In the genomic region with DNA sequence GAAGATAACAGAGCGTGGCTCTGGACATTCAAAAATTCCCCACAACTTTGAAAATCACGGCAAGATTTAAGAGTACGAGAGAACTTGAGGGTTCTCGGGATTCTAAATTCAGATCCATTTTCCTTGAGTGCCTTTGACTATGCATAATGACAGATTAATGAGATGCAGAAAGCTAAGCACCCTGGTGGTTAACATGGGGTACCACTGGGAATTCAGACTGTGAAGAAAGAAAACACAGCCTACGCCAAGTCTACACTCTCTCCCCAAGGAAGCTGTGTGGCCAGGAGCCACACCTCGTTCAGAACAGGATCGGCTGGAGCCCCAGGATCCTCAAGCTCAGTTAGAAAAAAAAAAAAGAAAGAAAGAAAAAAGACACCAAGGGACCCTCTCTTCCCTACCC, we compare ENCODE assay signal across 19 mouse cellular contexts. TPM values are rescaled to one million over a fixed set of nuclear protein-coding genes. Genes with fewer than 3 reads are reported as not detected.
A peak's percentile ranks its signal among the peaks of the same experiment; 100 is the strongest.
DNase-seq lines count a peak whose midpoint lies in the region; ATAC-seq and TF ChIP-seq lines count a peak whose summit lies in the region.
"Had no signal": no experiment of that assay in that cellular context is flagged by ENCODE, and none has a peak within 500 bp of the region (broad histone marks: within the 10 kb centered on the region; RNA-seq: fewer than 3 reads in every experiment).

No protein-coding gene starts in this region.

- TF ChIP-seq CTCF in hindbrain, postnatal 0 days (IDR thresholded peaks at IDR 0.05; ENCODE audit: low read depth), result peak; percentile 37
- TF ChIP-seq CTCF in midbrain, postnatal 0 days (IDR thresholded peaks at IDR 0.05), result peak; percentile 22
- TF ChIP-seq CTCF in stomach, postnatal 0 days (IDR thresholded peaks at IDR 0.05; ENCODE audit: low read depth), result peak; percentile 37

- no peaks in the 10 kb centered on the region for H3K36me3 ChIP-seq in hindbrain, postnatal 0 days (ENCODE audit: insufficient read depth, low read length)
- H3K36me3 ChIP-seq in hindbrain, embryonic 10.5 days, result peaks cover 32% of the 10 kb centered on the region
- H3K36me3 ChIP-seq in midbrain, postnatal 0 days (ENCODE audit: insufficient read depth, low read length), result no peaks in the 10 kb centered on the region
- peaks cover 8% of the 10 kb centered on the region; the same call in 1 of the 2 replicates for H3K36me3 ChIP-seq in midbrain, embryonic 11.5 days (ENCODE audit: control insufficient read depth, insufficient read depth, low read length)
- H3K36me3 ChIP-seq in stomach, postnatal 0 days (ENCODE audit: control insufficient read depth, insufficient read depth, low read length), result no peaks in the 10 kb centered on the region
- H3K36me3 ChIP-seq: hindbrain, embryonic 15.5 days had no signal

- H3K9ac ChIP-seq in hindbrain, postnatal 0 days (replicated peaks; ENCODE audit: low read length), result no peak overlapping the region
- H3K9ac ChIP-seq in midbrain, postnatal 0 days (replicated peaks; ENCODE audit: low read length, poor library complexity, severe bottlenecking), result no peak overlapping the region
- no peak overlapping the region for H3K9ac ChIP-seq in midbrain, embryonic 11.5 days (ENCODE audit: low read length)
- no peak overlapping the region for H3K9ac ChIP-seq in stomach, postnatal 0 days (ENCODE audit: low read length)
- H3K9ac ChIP-seq: embryonic facial prominence, embryonic 12.5 days; heart, embryonic 12.5 days; hindbrain, embryonic 15.5 days had no signal

- ATAC-seq in hindbrain, postnatal 0 days, result no peak
- ATAC-seq in midbrain, postnatal 0 days (ENCODE audit: low FRiP score), result no peak
- no peak for ATAC-seq in midbrain, embryonic 11.5 days (ENCODE audit: low FRiP score)
- ATAC-seq in stomach, postnatal 0 days (ENCODE audit: low FRiP score, low TSS enrichment), result no peak
- ATAC-seq: forebrain, embryonic 14.5 days had no signal

- DNase-seq in hindbrain, postnatal 0 days (ENCODE audit: low spot score), result no peak
- DNase-seq in hindbrain, embryonic 10.5 days (ENCODE audit: low spot score), result no peak
- DNase-seq in midbrain, postnatal 0 days (ENCODE audit: low spot score), result no peak
- DNase-seq in midbrain, embryonic 11.5 days (ENCODE audit: low spot score, missing footprints), result no peak
- peak; percentile 61 for DNase-seq in R1 (ENCODE audit: low read depth, low spot score)
- no peak for DNase-seq in stomach, postnatal 0 days (ENCODE audit: low spot score)
- no peak for DNase-seq in embryo, embryonic 10.5 days (ENCODE audit: low spot score)
- DNase-seq in frontal cortex, postnatal 25 days (ENCODE audit: low spot score in 2 of 2), result no peak
- DNase-seq: adrenal gland, adult 8-10 months; adrenal gland, postnatal 36 days; cerebellum, adult 11-12 months; cerebellum, adult 9-11 months; cerebellum, postnatal 36 days; gastrocnemius, postnatal 14 days; kidney, adult 11 months had no signal

- no peaks in the 10 kb centered on the region for H3K4me1 ChIP-seq in hindbrain, postnatal 0 days (ENCODE audit: insufficient read depth, low read length)
- H3K4me1 ChIP-seq in hindbrain, embryonic 10.5 days (replicated peaks), result peaks cover 45% of the 10 kb centered on the region
- H3K4me1 ChIP-seq in midbrain, postnatal 0 days (ENCODE audit: insufficient read depth, low read length), result no peaks in the 10 kb centered on the region
- H3K4me1 ChIP-seq in midbrain, embryonic 11.5 days (ENCODE audit: control insufficient read depth, insufficient read depth, low read length), result peaks cover 11% of the 10 kb centered on the region
- no peaks in the 10 kb centered on the region for H3K4me1 ChIP-seq in stomach, postnatal 0 days (replicated peaks; ENCODE audit: control insufficient read depth, insufficient read depth)

- no peaks in the 10 kb centered on the region for H3K27me3 ChIP-seq in hindbrain, postnatal 0 days (ENCODE audit: insufficient read depth, low read length)
- no peaks in the 10 kb centered on the region for H3K27me3 ChIP-seq in hindbrain, embryonic 10.5 days (ENCODE audit: insufficient read depth, poor library complexity, severe bottlenecking)
- no peaks in the 10 kb centered on the region for H3K27me3 ChIP-seq in midbrain, postnatal 0 days (ENCODE audit: insufficient read depth, low read length)
- H3K27me3 ChIP-seq in midbrain, embryonic 11.5 days (ENCODE audit: control insufficient read depth, insufficient read depth, low read length), result no peaks in the 10 kb centered on the region
- no peaks in the 10 kb centered on the region for H3K27me3 ChIP-seq in stomach, postnatal 0 days (ENCODE audit: control insufficient read depth, insufficient read depth, low read length)
- H3K27me3 ChIP-seq: embryonic facial prominence, embryonic 12.5 days; heart, embryonic 12.5 days; hindbrain, embryonic 15.5 days had no signal

- H3K27ac ChIP-seq in hindbrain, postnatal 0 days, result no peak overlapping the region
- no peak overlapping the region for H3K27ac ChIP-seq in hindbrain, embryonic 10.5 days
- no peak overlapping the region for H3K27ac ChIP-seq in midbrain, postnatal 0 days (ENCODE audit: low read depth, low read length)
- no peak overlapping the region for H3K27ac ChIP-seq in midbrain, embryonic 11.5 days (ENCODE audit: low read depth, low read length)
- H3K27ac ChIP-seq in stomach, postnatal 0 days (replicated peaks), result no peak overlapping the region; the same call in 1 of the 2 replicates
- H3K27ac ChIP-seq: embryonic facial prominence, embryonic 12.5 days; hindbrain, embryonic 15.5 days had no signal

- no peak for TF ChIP-seq EP300 in stomach, postnatal 0 days (optimal IDR thresholded peaks at IDR 0.05)

- no peak overlapping the region for H3K4me3 ChIP-seq in hindbrain, postnatal 0 days (ENCODE audit: low read length)
- no peak overlapping the region for H3K4me3 ChIP-seq in hindbrain, embryonic 10.5 days
- H3K4me3 ChIP-seq in midbrain, postnatal 0 days (ENCODE audit: low read depth, low read length), result no peak overlapping the region
- no peak overlapping the region for H3K4me3 ChIP-seq in midbrain, embryonic 11.5 days (ENCODE audit: low read depth, low read length)
- H3K4me3 ChIP-seq in stomach, postnatal 0 days (ENCODE audit: low read depth, low read length), result no peak overlapping the region
- H3K4me3 ChIP-seq: embryonic facial prominence, embryonic 12.5 days; heart, embryonic 12.5 days; hindbrain, embryonic 15.5 days had no signal

- WGBS in hindbrain, postnatal 0 days, result 58% methylated on average over 7 of the region's 7 CpGs
- 85% methylated on average over 7 of the region's 7 CpGs for WGBS in hindbrain, embryonic 10.5 days
- WGBS in midbrain, postnatal 0 days, result 69% methylated on average over 7 of the region's 7 CpGs
- 89% methylated on average over 7 of the region's 7 CpGs for WGBS in midbrain, embryonic 11.5 days
- 70% methylated on average over 7 of the region's 7 CpGs for WGBS in stomach, postnatal 0 days

- no peaks in the 10 kb centered on the region for H3K9me3 ChIP-seq in hindbrain, postnatal 0 days (ENCODE audit: low read length)
- H3K9me3 ChIP-seq in hindbrain, embryonic 10.5 days, result 0 out of 2 replicates have a peak, but pooled peaks cover 18% of the 10 kb centered on the region
- H3K9me3 ChIP-seq in midbrain, postnatal 0 days (ENCODE audit: low read length), result no peaks in the 10 kb centered on the region
- H3K9me3 ChIP-seq in midbrain, embryonic 11.5 days (ENCODE audit: control insufficient read depth, low read length), result no peaks in the 10 kb centered on the region
- no peaks in the 10 kb centered on the region for H3K9me3 ChIP-seq in stomach, postnatal 0 days (ENCODE audit: control insufficient read depth, low read length)
- H3K9me3 ChIP-seq: hindbrain, embryonic 15.5 days had no signal

- H3K4me2 ChIP-seq in hindbrain, postnatal 0 days (ENCODE audit: low read depth, low read length), result no peak overlapping the region
- no peak overlapping the region for H3K4me2 ChIP-seq in midbrain, postnatal 0 days (ENCODE audit: low read depth, low read length, poor library complexity, severe bottlenecking)
- H3K4me2 ChIP-seq in midbrain, embryonic 11.5 days, result no peak overlapping the region
- H3K4me2 ChIP-seq in stomach, postnatal 0 days (replicated peaks; ENCODE audit: low read depth), result no peak overlapping the region
- H3K4me2 ChIP-seq: embryonic facial prominence, embryonic 12.5 days; heart, embryonic 12.5 days; hindbrain, embryonic 15.5 days had no signal

RNA-seq across cellular contexts. Expression of gene Nxn, which starts 6.4 kb away (rescaled TPM):
- 36.6 and 41.3 TPM in 2 replicates for total RNA-seq in hindbrain, postnatal 0 days (2014; rRNA removed)
- polyA plus RNA-seq in hindbrain, postnatal 0 days (2015; fragmentation: Nextera tagmentation; extraction: Ambion mirVana), result 21.2 and 22.3 TPM in 2 replicates
- 45.3 and 46.6 TPM in 2 replicates for polyA plus RNA-seq in hindbrain, embryonic 10.5 days (2016; fragmentation: Nextera tagmentation; extraction: Ambion mirVana)
- total RNA-seq in midbrain, postnatal 0 days (2014; rRNA removed), result 25.2 and 32.2 TPM in 2 replicates
- 13.7 and 15.2 TPM in 2 replicates for polyA plus RNA-seq in midbrain, postnatal 0 days (2015; fragmentation: Nextera tagmentation; extraction: Ambion mirVana)
- polyA plus RNA-seq in midbrain, embryonic 11.5 days (2014; fragmentation: Nextera tagmentation; extraction: Ambion mirVana), result 43.8 and 51.3 TPM in 2 replicates
- polyA plus RNA-seq in stomach, postnatal 0 days (2015; fragmentation: Nextera tagmentation; extraction: Ambion mirVana), result 22.4 and 24.0 TPM in 2 replicates

RNA-seq across cellular contexts. Expression of gene Timm22, which starts 14.2 kb away (rescaled TPM):
- 49.8 and 112 TPM in 2 replicates for total RNA-seq in hindbrain, postnatal 0 days (2014; rRNA removed)
- polyA plus RNA-seq in hindbrain, postnatal 0 days (2015; fragmentation: Nextera tagmentation; extraction: Ambion mirVana), result 104 and 106 TPM in 2 replicates
- polyA plus RNA-seq in hindbrain, embryonic 10.5 days (2016; fragmentation: Nextera tagmentation; extraction: Ambion mirVana), result 123 and 148 TPM in 2 replicates
- total RNA-seq in midbrain, postnatal 0 days (2014; rRNA removed), result 26.6 and 38.0 TPM in 2 replicates
- polyA plus RNA-seq in midbrain, postnatal 0 days (2015; fragmentation: Nextera tagmentation; extraction: Ambion mirVana), result 103 and 104 TPM in 2 replicates
- 117 and 118 TPM in 2 replicates for polyA plus RNA-seq in midbrain, embryonic 11.5 days (2014; fragmentation: Nextera tagmentation; extraction: Ambion mirVana)
- 75.7 and 82.1 TPM in 2 replicates for polyA plus RNA-seq in stomach, postnatal 0 days (2015; fragmentation: Nextera tagmentation; extraction: Ambion mirVana)
